Mouse (Mus musculus): ENCODE data around the gene Mdk.

Mdk gene

GRCm38 (mm10) chr2:91932160-91932711 lies at the start of gene Mdk:
Gene Mdk (minus strand): TSS chr2:91932297.
- in situ Hi-C loops (cut with MboI, MseI), result no loop called here

GRCm38 (mm10) chr2:91980830-91981229 lies 48.7 kb upstream of the Mdk start:
- in situ Hi-C loops (cut with MboI, MseI), result loop anchor here (10.0 kb wide), 1 partner anchor 464 kb away; no protein-coding TSS in a partner anchor

GRCm38 (mm10) chr2:91980245-91980644 lies 48.1 kb upstream of the Mdk start:
- in situ Hi-C loops (cut with MboI, MseI), result loop anchor here (10.0 kb wide), 1 partner anchor 465 kb away; no protein-coding TSS in a partner anchor

GRCm38 (mm10) chr2:91978547-91978946 lies 46.5 kb upstream of the Mdk start:
- in situ Hi-C loops (cut with MboI, MseI), result no loop called here

GRCm38 (mm10) chr2:91977960-91978359 lies 45.9 kb upstream of the Mdk start:
- in situ Hi-C loops (cut with MboI, MseI), result no loop called here

GRCm38 (mm10) chr2:91975581-91976541 lies 43.8 kb upstream of the Mdk start, which contains the start of gene Dgkz:
Gene Dgkz (minus strand): TSS chr2:91975864.
- in situ Hi-C loops (cut with MboI, MseI), result no loop called here

GRCm38 (mm10) chr2:91973416-91974135 lies 41.5 kb upstream of the Mdk start:
- in situ Hi-C loops (cut with MboI, MseI), result loop anchor here (25.0 kb wide), 1 partner anchor 1489 kb away; the partner anchor contains the start of gene Cd82

- in situ Hi-C loops (cut with MboI, MseI), result loop anchor here (25.0 kb wide), 1 partner anchor 1490 kb away; the partner anchor contains the start of gene Cd82
These were observed 40.0 kb upstream of the Mdk start for GRCm38 (mm10) chr2:91972121-91972566.

GRCm38 (mm10) chr2:91971231-91972097 lies 39.4 kb upstream of the Mdk start:
- in situ Hi-C loops (cut with MboI, MseI), result loop anchor here (25.0 kb wide), 1 partner anchor 1491 kb away; the partner anchor contains the start of gene Cd82

- in situ Hi-C loops (cut with MboI, MseI), result loop anchor here (25.0 kb wide), 1 partner anchor 1494 kb away; the partner anchor contains the start of gene Cd82
These were observed 35.9 kb upstream of the Mdk start for GRCm38 (mm10) chr2:91967962-91968361.

- in situ Hi-C loops (cut with MboI, MseI), result loop anchor here (25.0 kb wide), 1 partner anchor 1496 kb away; the partner anchor contains the start of gene Cd82
These were observed 34.3 kb upstream of the Mdk start for GRCm38 (mm10) chr2:91966367-91966766.

GRCm38 (mm10) chr2:91965417-91965816 lies 33.3 kb upstream of the Mdk start:
- in situ Hi-C loops (cut with MboI, MseI), result loop anchor here (25.0 kb wide), 1 partner anchor 1497 kb away; the partner anchor contains the start of gene Cd82

- in situ Hi-C loops (cut with MboI, MseI), result loop anchor here (25.0 kb wide), 1 partner anchor 1498 kb away; the partner anchor contains the start of gene Cd82
These were observed 32.6 kb upstream of the Mdk start for GRCm38 (mm10) chr2:91964610-91965204.

- in situ Hi-C loops (cut with MboI, MseI), result loop anchor here (25.0 kb wide), 1 partner anchor 1499 kb away; the partner anchor contains the start of gene Cd82
These were observed 31.4 kb upstream of the Mdk start for GRCm38 (mm10) chr2:91963443-91963932.

- in situ Hi-C loops (cut with MboI, MseI), result loop anchor here (25.0 kb wide), 1 partner anchor 1499 kb away; the partner anchor contains the start of gene Cd82
These were observed 30.8 kb upstream of the Mdk start for GRCm38 (mm10) chr2:91962864-91963401.

GRCm38 (mm10) chr2:91961901-91962761 lies 30.0 kb upstream of the Mdk start:
- in situ Hi-C loops (cut with MboI, MseI), result loop anchor here (25.0 kb wide), 1 partner anchor 1500 kb away; the partner anchor contains the start of gene Cd82

GRCm38 (mm10) chr2:91960459-91960858 lies 28.4 kb upstream of the Mdk start:
- in situ Hi-C loops (cut with MboI, MseI), result loop anchor here (25.0 kb wide), 1 partner anchor 1502 kb away; the partner anchor contains the start of gene Cd82

Data from T-helper 1 cell (primary cell).